Mouse (Mus musculus): ENCODE measurements around the gene Gm436.

DNA sequence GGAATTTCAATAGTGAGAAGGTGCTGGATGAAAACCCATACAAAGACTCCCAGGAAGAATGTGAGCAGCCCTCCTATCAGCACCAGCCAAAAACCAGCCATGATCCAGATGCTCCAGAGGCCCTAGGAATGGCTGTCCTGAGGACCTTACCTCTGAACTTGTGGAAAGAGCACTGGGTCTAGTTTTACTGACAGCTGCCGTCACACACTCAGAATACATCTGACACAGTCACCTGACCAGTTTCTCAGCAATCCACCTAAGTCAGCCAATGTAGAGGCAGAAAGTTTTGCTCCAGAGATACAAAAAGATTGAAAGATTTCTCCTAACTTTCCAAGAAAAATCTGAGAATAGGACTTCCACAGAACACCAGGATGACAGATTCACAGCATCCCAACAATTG is 35.1 kb upstream of the Gm436 start, which contains the start of gene Gm13178:
- TF ChIP-seq CTCF (IDR thresholded peaks at IDR 0.05; ENCODE audit: low read depth, low read length) (no peak), POLR2A (IDR thresholded peaks at IDR 0.05; ENCODE audit: borderline replicate concordance, low read depth, low read length) (no peak)
